Mouse (Mus musculus): Measurements from ENCODE around the gene Clcnkb. TPM values are rescaled to one million over a fixed set of nuclear protein-coding genes. Genes with fewer than 3 reads are reported as not detected.

Clcnkb gene
- polyA plus RNA-seq, 1 experiment from 2014 or later, result 161 TPM

DNA sequence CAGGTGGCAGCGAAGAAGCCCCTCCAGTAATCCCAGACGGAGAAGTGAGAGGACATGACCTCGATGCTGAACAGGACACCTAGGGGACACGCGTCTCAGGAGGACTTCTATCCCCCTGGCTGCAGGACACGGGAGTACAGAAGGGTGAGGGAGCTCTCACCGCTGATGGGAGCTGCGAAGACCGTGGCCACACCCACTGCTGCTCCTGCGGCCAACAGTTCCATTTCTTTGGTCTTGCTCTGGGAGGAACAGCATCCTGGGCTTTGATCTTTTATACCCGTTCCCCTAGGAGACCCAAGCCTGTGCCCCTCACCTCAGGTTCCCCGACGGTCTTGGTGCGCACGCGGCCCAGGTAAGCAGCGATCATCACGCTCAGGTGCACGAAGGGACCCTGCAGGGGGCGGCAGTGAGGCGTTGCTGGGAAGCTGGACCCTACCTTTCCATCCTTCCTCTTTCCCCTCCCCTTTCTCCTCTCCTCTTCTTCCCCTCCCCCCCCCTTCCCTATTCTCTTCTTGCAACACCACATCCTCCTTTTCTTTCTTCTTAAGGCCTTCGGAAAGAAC, 4.3 kb downstream of the Clcnkb start:
- Histone ChIP-seq H3K4me1 (replicated peaks; ENCODE audit: insufficient read depth, low read length) (peaks cover 5% of the 10 kb centered on the region; the same call in 1 of the 2 replicates), H3K9me3 (replicated peaks; ENCODE audit: low read length) (no peaks in the 10 kb centered on the region), H3K4me2 (ENCODE audit: low read length) (no peak overlapping the region), H3K27me3 (ENCODE audit: insufficient read depth, low read length) (no peaks in the 10 kb centered on the region), H3K4me3 (replicated peaks; ENCODE audit: low read depth, low read length) (no peak overlapping the region), H3K9ac (ENCODE audit: low read depth, low read length) (no peak overlapping the region), H3K36me3 (ENCODE audit: insufficient read depth, low read length) (no peaks in the 10 kb centered on the region), H3K27ac (0 out of 2 replicates have a peak overlapping the region, but pooled peaks have one; percentile 5)
- DNase-seq (ENCODE audit: low spot score) (no peak), ATAC-seq (replicated peaks; ENCODE audit: low FRiP score, low read depth) (no peak)
- 18% methylated on average over 22 of the region's 22 CpGs for WGBS
- peak; percentile 48 for TF ChIP-seq CTCF (IDR thresholded peaks at IDR 0.05; ENCODE audit: low read depth)

DNA sequence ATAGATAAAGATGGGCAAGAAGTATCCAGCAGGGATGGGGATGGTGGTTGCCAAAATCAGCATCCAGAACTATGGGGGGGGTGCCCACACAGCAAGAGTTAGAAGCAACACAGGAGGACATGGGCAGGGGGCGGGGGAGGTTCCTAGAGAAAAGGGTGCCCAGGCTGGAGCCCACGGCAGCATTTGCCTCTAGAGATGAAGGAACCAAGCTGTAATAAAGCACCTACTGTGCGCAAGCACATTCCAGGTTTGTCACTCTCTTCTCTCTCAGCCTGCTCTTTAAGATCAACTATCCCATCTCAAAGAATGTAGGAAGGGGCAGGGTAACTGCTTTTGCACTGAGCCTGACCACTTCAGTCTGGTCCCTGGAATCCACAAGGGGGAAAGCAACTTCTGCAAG, 7.2 kb downstream of the Clcnkb start:
- 92% methylated on average over 3 of the region's 3 CpGs for WGBS
- Histone ChIP-seq H3K4me2 (ENCODE audit: low read length) (no peak overlapping the region), H3K27ac (no peak overlapping the region), H3K4me1 (replicated peaks; ENCODE audit: insufficient read depth, low read length) (peaks cover 5% of the 10 kb centered on the region; the same call in 1 of the 2 replicates), H3K4me3 (replicated peaks; ENCODE audit: low read depth, low read length) (no peak overlapping the region), H3K27me3 (ENCODE audit: insufficient read depth, low read length) (no peaks in the 10 kb centered on the region), H3K36me3 (ENCODE audit: insufficient read depth, low read length) (no peaks in the 10 kb centered on the region), H3K9ac (ENCODE audit: low read depth, low read length) (no peak overlapping the region), H3K9me3 (replicated peaks; ENCODE audit: low read length) (no peaks in the 10 kb centered on the region)
- ATAC-seq (replicated peaks; ENCODE audit: low FRiP score, low read depth) (no peak), DNase-seq (ENCODE audit: low spot score) (no peak)
- TF ChIP-seq CTCF (IDR thresholded peaks at IDR 0.05; ENCODE audit: low read depth), result no peak

GRCm38 (mm10) chr4:141406516-141407299, 9.1 kb downstream of the Clcnkb start:
- Histone ChIP-seq H3K9ac (ENCODE audit: low read depth, low read length) (no peak overlapping the region), H3K4me1 (replicated peaks; ENCODE audit: insufficient read depth, low read length) (peaks cover 5% of the 10 kb centered on the region; the same call in 1 of the 2 replicates), H3K36me3 (ENCODE audit: insufficient read depth, low read length) (no peaks in the 10 kb centered on the region), H3K27me3 (ENCODE audit: insufficient read depth, low read length) (no peaks in the 10 kb centered on the region), H3K4me2 (ENCODE audit: low read length) (no peak overlapping the region), H3K27ac (0 out of 2 replicates have a peak overlapping the region, but pooled peaks have one; percentile 13), H3K4me3 (replicated peaks; ENCODE audit: low read depth, low read length) (no peak overlapping the region), H3K9me3 (replicated peaks; ENCODE audit: low read length) (no peaks in the 10 kb centered on the region)
- DNase-seq (ENCODE audit: low spot score), result peak; percentile 72
- TF ChIP-seq CTCF (IDR thresholded peaks at IDR 0.05; ENCODE audit: low read depth), result peak; percentile 76
- 28% methylated on average over 14 of the region's 14 CpGs for WGBS
- ATAC-seq (replicated peaks; ENCODE audit: low FRiP score, low read depth), result peak; percentile 23; the same call in 1 of the 2 replicates

- Histone ChIP-seq H3K27me3 (ENCODE audit: insufficient read depth, low read length) (no peaks in the 10 kb centered on the region), H3K4me1 (replicated peaks; ENCODE audit: insufficient read depth, low read length) (peaks cover 5% of the 10 kb centered on the region; the same call in 1 of the 2 replicates), H3K27ac (no peak overlapping the region), H3K9me3 (replicated peaks; ENCODE audit: low read length) (no peaks in the 10 kb centered on the region), H3K4me2 (ENCODE audit: low read length) (no peak overlapping the region), H3K9ac (ENCODE audit: low read depth, low read length) (no peak overlapping the region), H3K4me3 (replicated peaks; ENCODE audit: low read depth, low read length) (no peak overlapping the region), H3K36me3 (ENCODE audit: insufficient read depth, low read length) (no peaks in the 10 kb centered on the region)
- 88% methylated on average over 3 of the region's 3 CpGs for WGBS
- DNase-seq (ENCODE audit: low spot score) (no peak), ATAC-seq (replicated peaks; ENCODE audit: low FRiP score, low read depth) (no peak)
- TF ChIP-seq CTCF (IDR thresholded peaks at IDR 0.05; ENCODE audit: low read depth), result no peak
Observed at GRCm38 (mm10) chr4:141405314-141405622, 10.5 kb downstream of the Clcnkb start.

DNA sequence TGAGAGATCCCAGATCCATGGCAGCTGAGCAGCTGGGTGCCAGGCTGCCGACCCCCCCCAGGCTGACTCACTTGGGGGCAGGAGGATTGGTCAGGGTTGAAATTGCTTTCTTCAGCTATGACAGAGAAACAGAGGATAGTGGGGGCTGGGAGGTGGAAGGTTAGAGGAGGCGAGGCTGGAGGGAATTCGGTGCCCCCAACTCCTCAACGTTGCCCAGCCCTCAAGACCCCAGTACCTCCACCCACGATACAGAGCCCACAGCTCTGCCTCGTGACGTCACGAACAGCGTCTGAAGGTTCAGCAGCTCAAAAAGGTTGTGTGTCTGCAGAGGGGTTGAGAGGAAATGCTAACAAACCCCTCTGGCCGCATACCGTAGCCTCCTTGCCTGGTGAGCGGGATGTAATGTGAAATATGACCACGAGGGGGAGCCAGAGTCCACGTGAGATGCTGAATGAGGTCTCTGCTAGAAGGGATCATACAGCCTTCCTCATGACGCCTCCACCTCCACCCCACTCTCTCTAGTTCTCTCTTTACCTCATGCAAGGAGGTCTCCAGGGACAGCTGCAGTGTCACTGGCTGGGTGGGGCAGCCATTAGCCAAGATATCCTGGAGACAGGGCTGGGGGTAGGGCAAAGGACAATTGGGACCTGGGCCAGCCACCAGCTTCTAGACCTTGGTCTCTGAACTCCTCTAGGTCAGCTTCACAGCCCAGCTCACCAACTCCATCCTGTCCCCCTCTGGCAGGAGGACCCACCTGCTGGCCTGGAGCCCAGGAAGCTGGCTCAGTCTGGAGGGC, 11.1 kb downstream of the Clcnkb start:
- DNase-seq (ENCODE audit: low spot score), result peak; percentile 91
- H3K9me3 ChIP-seq (replicated peaks; ENCODE audit: low read length), result no peaks in the 10 kb centered on the region
- TF ChIP-seq CTCF (IDR thresholded peaks at IDR 0.05; ENCODE audit: low read depth), result peak; percentile 99
- H3K9ac ChIP-seq (ENCODE audit: low read depth, low read length), result no peak overlapping the region
- no peak overlapping the region for H3K4me3 ChIP-seq (replicated peaks; ENCODE audit: low read depth, low read length)
- H3K4me1 ChIP-seq (replicated peaks; ENCODE audit: insufficient read depth, low read length), result peaks cover 5% of the 10 kb centered on the region; the same call in 1 of the 2 replicates
- peak; percentile 70 for ATAC-seq (replicated peaks; ENCODE audit: low FRiP score, low read depth)
- H3K27me3 ChIP-seq (ENCODE audit: insufficient read depth, low read length), result no peaks in the 10 kb centered on the region
- H3K36me3 ChIP-seq (ENCODE audit: insufficient read depth, low read length), result no peaks in the 10 kb centered on the region
- WGBS, result 16% methylated on average over 15 of the region's 15 CpGs
- no peak overlapping the region for H3K27ac ChIP-seq
- H3K4me2 ChIP-seq (ENCODE audit: low read length), result peak overlapping the region; percentile 39

DNA sequence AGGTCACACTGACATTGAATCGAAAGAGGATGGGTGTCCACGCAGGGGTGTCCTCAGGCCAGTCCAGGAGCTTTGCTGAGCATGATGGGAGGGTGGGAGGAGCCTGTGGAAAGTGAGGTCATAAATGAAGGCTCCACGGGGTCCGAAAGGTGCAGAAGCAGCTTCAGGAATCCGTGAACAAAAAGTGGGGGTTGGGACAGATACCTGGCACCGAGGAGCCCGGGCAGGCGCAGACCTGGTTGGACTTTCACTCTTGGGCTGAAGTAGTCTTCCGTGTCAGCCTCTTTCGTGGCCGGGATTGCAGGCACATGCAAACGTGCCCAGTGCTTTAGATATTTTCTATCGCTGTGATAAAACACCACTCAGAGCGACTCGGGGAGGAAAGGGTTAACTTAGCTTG, 15.6 kb downstream of the Clcnkb start:
- H3K4me1 ChIP-seq (replicated peaks; ENCODE audit: insufficient read depth, low read length), result no peaks in the 10 kb centered on the region
- no peak overlapping the region for H3K4me3 ChIP-seq (replicated peaks; ENCODE audit: low read depth, low read length)
- no peak for TF ChIP-seq CTCF (IDR thresholded peaks at IDR 0.05; ENCODE audit: low read depth)
- DNase-seq (ENCODE audit: low spot score) (no peak), ATAC-seq (replicated peaks; ENCODE audit: low FRiP score, low read depth) (no peak; the same call in 1 of the 2 replicates)
- no peaks in the 10 kb centered on the region for H3K36me3 ChIP-seq (ENCODE audit: insufficient read depth, low read length)
- no peaks in the 10 kb centered on the region for H3K9me3 ChIP-seq (replicated peaks; ENCODE audit: low read length)
- no peak overlapping the region for H3K27ac ChIP-seq
- 80% methylated on average over 15 of the region's 15 CpGs for WGBS
- H3K4me2 ChIP-seq (ENCODE audit: low read length), result no peak overlapping the region
- H3K9ac ChIP-seq (ENCODE audit: low read depth, low read length), result no peak overlapping the region
- H3K27me3 ChIP-seq (ENCODE audit: insufficient read depth, low read length), result no peaks in the 10 kb centered on the region
